Mouse (Mus musculus): ENCODE measurements around the gene Dennd1b.

DNA sequence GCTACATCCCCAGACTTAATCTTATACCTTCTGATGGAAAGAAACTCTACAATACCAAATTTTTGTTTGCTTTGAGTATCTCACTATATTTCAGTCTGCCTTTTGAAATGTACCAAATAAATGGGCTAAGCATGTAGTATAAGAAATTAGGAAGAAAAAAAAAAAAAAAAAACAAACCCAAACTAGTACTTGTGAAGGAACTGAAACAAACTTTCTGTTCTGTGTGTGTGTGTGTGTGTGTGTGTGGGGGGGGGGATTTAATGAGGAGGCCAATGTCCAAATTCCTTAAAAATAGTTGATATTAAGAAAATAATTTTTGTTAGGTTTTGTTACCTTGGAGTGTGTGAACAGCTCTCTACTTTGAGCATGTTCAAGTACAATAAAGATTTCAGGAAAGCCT, 1.8 kb downstream of the Dennd1b start:
- TF ChIP-seq CTCF (IDR thresholded peaks at IDR 0.05) (no peak), EP300 (IDR thresholded peaks at IDR 0.05) (no peak)
